Mouse (Mus musculus): ENCODE measurements around the gene Cpeb2.

Gene Cpeb2

DNA sequence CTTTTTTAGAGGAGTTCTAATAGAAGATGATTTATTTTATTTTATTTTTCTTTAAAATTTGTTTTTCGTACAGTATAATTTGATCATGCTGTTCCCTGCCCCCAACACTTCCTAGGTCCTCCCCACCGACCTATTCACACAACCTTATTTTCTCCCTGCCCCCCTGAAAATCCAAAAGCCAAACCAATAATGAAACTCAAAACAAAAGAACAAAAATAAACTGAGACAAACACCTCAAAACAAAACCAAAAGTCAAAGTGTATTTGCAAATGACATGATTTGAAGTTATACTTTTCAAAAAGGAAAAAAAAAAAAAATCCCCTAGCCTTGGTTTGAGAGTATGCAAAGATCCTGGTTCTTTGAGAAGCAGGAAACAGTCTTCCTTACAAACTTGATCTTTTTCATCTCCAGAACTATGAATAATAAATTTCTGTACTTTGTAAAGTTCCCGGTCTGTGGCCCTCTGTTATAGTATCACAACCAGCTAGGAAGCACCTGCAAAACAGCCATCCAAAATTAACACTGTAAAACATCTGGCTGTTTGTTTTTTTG is 91.4 kb downstream of the Cpeb2 start:
- DNase-seq (ENCODE audit: low read depth, low spot score), result no peak

DNA sequence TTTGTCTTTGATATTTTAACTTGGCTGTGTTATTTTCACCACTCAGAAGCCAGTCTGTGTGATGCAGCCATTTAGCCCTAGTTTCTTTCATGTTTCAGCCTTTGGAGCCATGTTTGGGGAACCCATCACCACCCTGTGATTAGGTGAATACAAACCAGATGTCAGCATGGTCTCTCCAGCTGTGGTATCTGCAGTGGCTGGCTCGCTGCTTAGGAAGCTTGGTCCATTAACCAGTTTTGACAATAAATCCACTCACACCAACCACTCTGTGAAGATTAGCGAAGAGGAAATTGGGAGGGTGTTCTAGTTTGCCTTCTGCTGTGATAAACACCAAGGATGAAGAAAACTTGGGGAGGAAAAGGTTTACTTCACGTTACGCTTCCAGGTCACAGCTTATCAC is 92.6 kb downstream of the Cpeb2 start:
- DNase-seq (ENCODE audit: low read depth, low spot score), result no peak

DNA sequence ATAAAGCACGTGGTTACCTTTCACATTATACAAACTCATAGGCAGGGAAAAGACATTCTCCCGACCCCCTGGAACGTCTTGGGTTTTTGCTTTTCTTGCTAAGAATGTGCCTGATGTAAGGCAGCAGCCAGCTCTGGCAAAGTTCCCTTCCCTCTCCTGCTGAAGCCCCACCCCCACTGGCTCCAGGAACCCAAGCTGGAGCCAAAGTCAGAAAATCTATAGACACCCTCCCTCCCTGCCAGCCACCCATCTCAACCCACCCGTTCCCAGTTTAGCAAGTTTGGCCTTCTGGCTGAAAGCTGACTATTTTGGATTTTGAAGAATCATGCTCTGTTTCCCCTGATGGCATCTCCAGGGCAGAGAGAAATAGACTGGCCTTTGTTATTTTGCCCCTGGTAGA is 95.6 kb downstream of the Cpeb2 start:
- no peak for DNase-seq (ENCODE audit: low read depth, low spot score)

- DNase-seq (ENCODE audit: low read depth, low spot score), result no peak
Measured at GRCm38 (mm10) chr5:43330260-43330659, 97.3 kb downstream of the Cpeb2 start.

DNA sequence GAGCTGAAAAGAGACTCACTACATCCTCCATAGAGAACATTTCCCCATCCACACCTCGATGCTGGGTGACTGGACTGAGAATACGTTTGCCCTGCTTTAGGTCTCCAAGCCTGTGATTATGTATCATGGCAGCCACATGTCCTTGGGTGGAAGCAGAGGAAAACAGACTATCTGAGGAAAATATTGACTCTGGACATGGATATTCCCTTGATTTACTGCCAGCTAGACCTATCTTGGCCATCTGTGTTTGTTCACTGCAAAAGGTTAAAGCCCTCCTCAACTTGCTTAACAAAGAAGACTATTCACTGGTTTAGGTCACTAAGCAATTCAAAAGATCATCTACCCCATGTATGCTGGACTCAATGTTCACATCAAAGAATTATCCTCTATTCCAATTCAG is 101.5 kb downstream of the Cpeb2 start:
- no peak for DNase-seq (ENCODE audit: low read depth, low spot score)

GRCm38 (mm10) chr5:43337212-43337611 is 104.2 kb downstream of the Cpeb2 start:
- no peak for DNase-seq (ENCODE audit: low read depth, low spot score)

GRCm38 (mm10) chr5:43338771-43339475 is 106.0 kb downstream of the Cpeb2 start:
- DNase-seq (ENCODE audit: low read depth, low spot score), result no peak

Data from retina, adult 2 months (tissue).